Mouse (Mus musculus) spleen, adult 2 months (tissue): ENCODE data around the gene Cyp2w1.

Experiments
- CTCF ChIP-seq: fragments of 200-500 bp; IDR thresholded peaks from 2 replicates; pipeline ENCODE4 v1.5.1; 2011; ENCODE audit warnings: mild to moderate bottlenecking, inconsistent platforms; ENCODE audit not compliant: insufficient read depth, insufficient read length, insufficient replicate concordance; ENCODE audit errors: extremely low read depth
- POLR2A ChIP-seq: fragments of 200-500 bp; IDR thresholded peaks from 2 replicates; pipeline ENCODE4 v1.6.1; 2011; ENCODE audit warnings: low read depth, low read length, inconsistent platforms

GRCm38 (mm10) chr5:139368638-139369320 lies 16.4 kb downstream of the Cyp2w1 start:
- no peak for TF ChIP-seq CTCF
- no peak for TF ChIP-seq POLR2A
